In genomic region chr12:69532091-69532490, GRCm38 (mm10) we compare ENCODE assay signal across 10 mouse cellular contexts.
"Had no signal": no experiment of that assay in that cellular context is flagged by ENCODE, and none has a peak within 500 bp of the region (broad histone marks: within the 10 kb centered on the region; RNA-seq: fewer than 3 reads in every experiment).

No protein-coding gene starts in this region.

- DNase-seq: kidney, adult 18-20 months; kidney, adult 9 months; kidney, postnatal 14 days; kidney, postnatal 4 days; left cerebral cortex, postnatal 4 days; liver, embryonic 13.5 days; retina, postnatal 1 day; right cerebral cortex, postnatal 25 days; spleen, adult 18-20 months; thymus, postnatal 25 days had no signal
